Mouse (Mus musculus) urinary bladder, postnatal 10 days (tissue): ENCODE measurements around the gene Exd2.
"Not testable (repeated sequence)": the region's sequence is repeated elsewhere in the genome, so short reads cannot be mapped to it uniquely, and the experiment has no call there.

Source experiments
- DNase-seq: peaks from one replicate; pipeline ENCODE4 v3.0.0; 2022; ENCODE audit warnings: low spot score

Exd2 gene

DNA sequence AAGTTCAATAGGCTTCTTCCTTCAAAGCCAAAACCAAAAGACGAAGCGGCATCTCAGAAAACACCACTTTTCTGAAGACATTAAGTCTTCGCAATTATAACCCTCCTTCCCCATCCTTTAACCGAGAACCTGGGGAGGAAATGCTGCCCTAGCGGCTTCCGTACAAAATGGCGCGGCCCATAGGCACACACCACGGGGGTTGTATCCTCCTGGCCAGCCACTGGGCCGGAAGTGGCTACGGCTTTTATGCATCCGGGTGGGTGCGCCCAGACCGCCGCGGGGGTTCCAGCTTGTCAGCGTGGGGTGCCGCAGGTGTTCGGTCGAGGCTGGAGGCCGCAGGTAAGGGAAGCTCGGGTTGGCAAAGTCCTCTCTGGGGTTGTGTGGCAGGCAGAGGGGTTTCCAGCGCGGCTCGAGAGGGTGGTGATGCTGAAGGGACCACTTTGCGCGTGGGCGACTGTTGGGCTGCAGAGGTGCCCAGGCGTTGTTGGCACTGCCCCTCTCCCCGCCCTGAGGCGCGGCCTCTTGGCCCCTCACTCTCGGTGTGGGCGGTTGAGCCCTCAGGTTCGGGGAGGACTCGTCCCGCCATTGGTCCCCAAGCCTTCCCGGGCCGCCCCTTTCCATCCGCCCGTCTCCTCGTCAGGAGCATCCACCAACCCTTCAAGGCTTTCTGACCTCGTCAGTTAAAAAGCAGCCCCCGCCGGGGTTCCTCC lies at the start of gene Exd2:
Gene Exd2, plus strand, starts transcription at position 154 of the 710 bp plus-strand sequence.
- peak; percentile 65 for DNase-seq

GRCm38 (mm10) chr12:80415100-80415499 lies 47.8 kb upstream of the Exd2 start:
- no peak for DNase-seq

DNA sequence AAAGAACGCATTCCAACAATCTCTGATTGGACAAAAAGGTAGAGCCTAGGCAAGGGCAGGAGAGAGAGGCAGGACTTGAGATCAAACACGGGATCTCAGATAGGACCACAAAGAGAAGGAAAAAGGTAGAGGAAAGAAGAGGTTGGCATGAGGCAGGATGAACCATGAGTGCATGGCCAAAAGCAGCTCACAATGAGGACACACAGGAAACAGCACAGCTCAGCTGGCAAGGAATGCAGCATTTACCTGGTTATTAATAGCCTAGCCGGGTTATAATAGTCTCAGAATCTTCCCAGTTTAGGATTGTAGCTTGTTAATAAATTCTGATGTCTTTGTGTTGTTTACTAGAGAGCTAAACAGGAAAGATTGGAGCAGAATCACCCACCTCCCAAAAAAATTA lies 35.2 kb upstream of the Exd2 start:
- no peak for DNase-seq

GRCm38 (mm10) chr12:80433266-80433665 lies 29.6 kb upstream of the Exd2 start:
- no peak for DNase-seq

- no peak for DNase-seq
Observed at GRCm38 (mm10) chr12:80434601-80434960, 28.3 kb upstream of the Exd2 start.

DNA sequence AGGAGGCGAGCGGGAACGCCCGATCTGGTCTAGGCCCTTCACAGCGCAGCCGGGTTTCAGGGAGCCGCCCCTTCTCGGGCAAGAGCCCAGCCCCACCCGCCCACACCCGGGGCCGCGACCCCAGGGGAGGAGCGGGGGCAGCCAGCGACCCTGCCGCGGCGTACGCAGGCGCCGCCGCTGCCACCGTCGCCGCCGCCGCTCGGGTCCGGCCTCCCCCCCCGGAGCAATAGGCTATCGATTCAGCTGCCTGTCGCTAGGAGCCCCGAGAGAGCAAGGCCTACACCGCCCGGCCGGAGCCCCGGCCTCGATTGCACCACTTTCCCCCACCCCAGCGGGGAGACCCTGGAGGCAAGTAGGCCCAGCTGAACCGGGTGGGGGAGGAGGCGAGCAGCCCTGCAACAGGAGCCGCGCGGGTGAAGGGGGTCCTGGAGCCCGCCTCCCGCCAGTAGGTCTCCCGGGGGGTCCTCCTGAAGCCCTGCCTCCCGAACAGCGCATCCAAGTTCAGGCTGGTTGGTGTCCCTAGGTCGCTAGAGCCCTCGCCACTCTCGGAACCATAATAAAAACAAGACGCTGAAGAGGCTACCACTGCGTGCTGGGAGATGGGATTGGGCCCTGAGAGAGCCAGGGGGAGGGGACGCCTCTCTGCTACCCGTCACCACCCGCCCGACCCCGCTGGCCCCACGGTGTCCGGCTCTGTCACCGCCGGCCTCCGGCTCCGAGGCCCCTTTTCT lies 27.8 kb upstream of the Exd2 start:
- peak; percentile 25 for DNase-seq

GRCm38 (mm10) chr12:80435887-80436286 lies 27.0 kb upstream of the Exd2 start:
- no peak for DNase-seq

GRCm38 (mm10) chr12:80436336-80436976 lies 26.4 kb upstream of the Exd2 start, which contains the start of gene Dcaf5:
Gene Dcaf5 (minus strand): TSS chr12:80436601.
- DNase-seq: peak; percentile 31

- DNase-seq: no peak
Observed at GRCm38 (mm10) chr12:80437051-80437675, 25.7 kb upstream of the Exd2 start.

DNA sequence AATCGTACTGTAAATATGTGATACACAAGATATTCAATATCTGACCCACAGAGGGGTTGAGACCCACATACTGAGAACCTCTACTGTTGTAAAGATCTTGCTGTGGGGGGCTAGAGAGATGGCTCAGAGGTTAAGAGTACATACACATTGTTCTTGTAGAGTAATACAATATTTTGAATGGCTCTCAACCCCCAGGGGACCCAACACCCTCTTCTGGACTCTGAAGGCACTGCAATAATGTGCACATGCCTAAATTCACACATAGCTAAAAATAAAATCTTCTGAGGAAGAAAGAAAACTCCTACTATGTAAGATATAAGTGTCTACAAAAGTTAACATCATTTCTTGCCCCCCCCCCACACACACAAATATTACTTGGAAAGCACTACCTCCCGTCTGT lies 21.9 kb upstream of the Exd2 start:
- no peak for DNase-seq

- DNase-seq: no peak
Observed at GRCm38 (mm10) chr12:80444525-80445109, 18.3 kb upstream of the Exd2 start.

DNA sequence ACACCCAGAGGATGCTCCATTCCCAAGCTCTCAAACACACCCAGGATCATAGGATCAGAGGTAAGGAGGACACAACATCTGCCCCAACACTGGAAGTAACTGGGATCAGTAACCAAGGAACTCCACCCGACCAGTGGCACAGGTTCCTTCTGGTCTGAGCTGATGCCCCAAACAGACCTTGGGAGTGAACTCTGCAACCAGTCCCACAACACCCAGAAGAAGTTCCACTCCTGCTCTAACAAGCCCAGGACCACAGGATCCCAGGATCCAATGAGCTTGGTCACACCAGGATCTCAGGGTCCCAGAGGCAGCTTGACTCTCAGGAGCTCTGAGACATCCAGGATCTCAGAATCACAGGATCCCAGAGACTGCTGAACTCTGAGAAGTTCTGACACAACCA lies 9.4 kb upstream of the Exd2 start:
- no peak for DNase-seq

- no peak for DNase-seq
Observed at GRCm38 (mm10) chr12:80458033-80458432, 4.9 kb upstream of the Exd2 start.

GRCm38 (mm10) chr12:80462292-80462896 lies 501 bp upstream of the Exd2 start:
- not testable (repeated sequence) for DNase-seq

DNA sequence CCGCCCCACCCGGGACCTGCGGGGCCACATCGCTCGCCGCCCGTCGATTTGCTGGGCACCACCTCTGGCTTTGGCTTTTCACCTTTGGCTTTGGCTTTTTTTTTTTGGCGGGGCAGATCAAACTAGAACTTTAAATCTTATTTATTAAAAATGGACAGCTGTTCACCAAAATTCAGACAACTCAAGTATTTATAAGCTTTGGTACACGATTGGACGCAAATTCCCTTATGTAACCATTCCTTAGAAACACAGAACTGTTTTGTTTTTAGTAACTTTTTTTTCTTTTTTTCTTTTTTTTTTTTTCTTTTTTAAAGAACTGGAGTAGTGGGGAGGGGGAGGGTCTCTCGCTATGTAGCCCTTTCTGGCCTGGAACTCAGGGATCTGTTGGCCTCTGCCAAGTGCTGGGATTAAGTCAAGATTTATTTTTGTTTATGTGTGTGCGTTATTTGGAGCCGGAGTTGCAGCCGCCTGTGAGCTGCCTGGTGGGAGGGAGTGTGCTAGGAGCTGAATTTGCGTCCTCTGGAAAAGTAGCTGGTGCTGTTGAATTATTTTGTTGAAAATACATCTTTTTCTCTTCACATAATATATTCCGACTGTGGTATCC lies 873 bp downstream of the Exd2 start:
- DNase-seq: no peak

- no peak for DNase-seq
Observed at GRCm38 (mm10) chr12:80470206-80470605, 7.3 kb downstream of the Exd2 start.

DNA sequence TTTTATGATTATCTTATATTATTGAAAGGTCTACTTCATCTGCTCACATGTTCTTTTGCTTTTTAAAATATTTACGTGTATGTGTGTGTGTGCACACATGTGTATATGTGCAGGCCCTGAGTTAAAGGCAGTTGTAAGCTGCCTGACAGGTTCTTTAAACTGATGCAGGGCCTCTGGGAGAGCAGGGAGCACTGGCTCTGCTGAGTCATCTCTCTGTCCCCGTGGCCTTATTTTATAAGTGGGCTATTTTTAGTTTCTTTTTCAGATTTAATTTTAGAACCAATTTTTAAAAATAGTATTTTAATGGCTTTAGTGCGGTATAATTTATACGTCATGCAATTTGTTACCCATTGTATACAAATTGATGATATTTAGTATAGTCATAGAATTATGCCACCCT lies 9.0 kb downstream of the Exd2 start:
- DNase-seq: no peak

DNA sequence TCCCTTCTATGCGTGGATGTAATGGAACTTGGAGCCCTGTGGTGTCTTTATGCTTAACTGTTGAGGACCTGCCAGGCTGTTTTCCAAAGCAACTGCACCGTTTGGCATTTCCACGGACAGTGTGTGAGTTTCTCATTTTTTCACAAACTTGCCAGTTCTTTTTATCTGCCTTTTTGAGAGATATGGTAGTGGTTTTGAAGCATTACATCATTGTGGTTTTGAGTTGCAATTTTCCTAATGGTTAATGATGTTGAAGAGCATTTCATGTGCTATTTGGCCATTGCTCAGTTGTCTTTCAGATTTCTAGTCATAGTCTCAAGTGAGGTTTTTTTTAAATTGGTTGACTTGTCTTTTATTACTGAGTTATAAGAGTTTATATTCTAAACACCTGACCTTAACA lies 10.8 kb downstream of the Exd2 start:
- no peak for DNase-seq

GRCm38 (mm10) chr12:80479986-80480385 lies 17.1 kb downstream of the Exd2 start:
- no peak for DNase-seq

DNA sequence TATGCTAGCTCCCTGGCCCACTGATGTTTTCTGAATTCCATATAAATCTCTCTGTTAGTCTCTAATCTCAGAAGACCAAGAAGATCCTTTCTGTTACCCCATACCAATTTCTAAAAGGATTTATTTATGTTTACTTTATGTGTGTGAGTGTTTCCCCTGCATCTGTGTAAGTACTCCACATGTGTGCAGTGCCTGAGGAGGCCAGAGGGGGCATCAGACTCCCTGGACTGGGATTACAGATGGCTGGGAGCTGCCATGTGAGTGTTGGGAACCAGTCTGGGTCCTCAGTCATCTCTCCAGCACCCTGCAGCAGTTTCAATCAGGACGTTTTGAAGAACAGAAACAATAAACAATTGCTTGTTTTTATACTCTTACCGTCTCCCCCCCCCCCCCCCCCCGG lies 20.5 kb downstream of the Exd2 start:
- DNase-seq: no peak

GRCm38 (mm10) chr12:80493311-80493710 lies 30.4 kb downstream of the Exd2 start:
- DNase-seq: no peak
